Mouse (Mus musculus) lung, embryonic 16.5 days (tissue): ENCODE data around the gene Cldn11. TPM values are rescaled to one million over a fixed set of nuclear protein-coding genes. Genes with fewer than 3 reads are reported as not detected.

Experiments
- polyA plus RNA-seq: library from polyadenylated mRNA; unstranded; fragments of >200 nt; fragmentation: Nextera tagmentation; extraction: Ambion mirVana; gene quantifications from 2 replicates; pipeline ENCODE4 v1.2.1, GENCODE M21; 2015

Cldn11 gene
- polyA plus RNA-seq, 1 experiment from 2014 or later = 5.8 TPM

Other genes with a start within 250 kb of the Cldn11 start
- 6.7 and 7.2 TPM in 2 replicates for gene Phc3, start 180.5 kb upstream of the Cldn11 start, polyA plus RNA-seq
- gene Prkci, start 154.2 kb upstream of the Cldn11 start, polyA plus RNA-seq = 51.0 and 53.2 TPM in 2 replicates
- gene Skil, start 54.9 kb upstream of the Cldn11 start, polyA plus RNA-seq = 20.6 and 22.2 TPM in 2 replicates
- 0.11 and 0.18 TPM in 2 replicates for gene Slc7a14, start 160.5 kb downstream of the Cldn11 start, polyA plus RNA-seq